12 mouse cellular contexts compared by ENCODE assay signal in the genomic region with DNA sequence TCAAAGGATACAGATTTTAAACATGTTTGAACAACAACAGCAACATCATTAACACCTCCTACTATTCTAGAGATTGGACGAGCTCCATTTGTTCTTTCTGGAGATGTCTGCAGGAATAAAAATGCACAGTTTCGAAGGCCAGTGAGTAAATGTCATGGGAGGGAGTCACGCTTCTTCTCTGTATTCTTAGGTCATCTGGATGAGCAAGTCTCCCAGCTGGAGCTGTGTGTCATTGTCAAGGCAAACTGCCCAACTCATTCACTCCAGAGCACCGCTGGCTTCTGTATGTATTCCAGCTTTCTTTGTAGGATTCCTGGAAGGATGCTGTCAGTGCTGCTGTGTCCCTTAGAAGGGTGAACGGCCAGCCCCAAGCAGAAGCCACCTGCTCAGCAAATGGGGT.
DNase-seq lines count a peak whose midpoint lies in the region; ATAC-seq lines count a peak whose summit lies in the region.
"Had no signal": no experiment of that assay in that cellular context is flagged by ENCODE, and none has a peak within 500 bp of the region (broad histone marks: within the 10 kb centered on the region; RNA-seq: fewer than 3 reads in every experiment).

No protein-coding gene starts in this region.

- DNase-seq in frontal cortex, postnatal 10 days (ENCODE audit: low spot score in 2 of 2): no peak
- DNase-seq in right cerebral cortex, adult 18-20 months: peak; percentile 41
- DNase-seq in right cerebral cortex, postnatal 10 days (ENCODE audit: low spot score in 2 of 2): no peak
- DNase-seq in gastrocnemius, postnatal 14 days: peak; percentile 35
- peak; percentile 70 for DNase-seq in skeletal muscle tissue, adult 2 months (ENCODE audit: low read depth, low spot score)
- no peak for DNase-seq in layer of hippocampus, adult 9-11 months
- no peak for DNase-seq in cerebellum, adult 8-10 months
- DNase-seq: cerebellum, adult 11-12 months; embryo, embryonic 11 days; kidney, adult 18-20 months; thymus, adult 2 months had no signal

- intact Hi-C loops in gastrocnemius, postnatal 14 days (cut with DNase I; ENCODE audit: low total_unique reads): no loop called here

- ATAC-seq in frontal cortex, adult (ENCODE audit: low TSS enrichment): peak; percentile 74

Comparison
In these comparisons a context has a peak if more than half of its experiments do, and no peak if none do; other contexts are left out.
1. DNase-seq: peak in right cerebral cortex, adult 18-20 months (single experiment), gastrocnemius, postnatal 14 days (single experiment) and skeletal muscle tissue, adult 2 months (single experiment); none in frontal cortex, postnatal 10 days (0 of 2), right cerebral cortex, postnatal 10 days (0 of 2), layer of hippocampus, adult 9-11 months (single experiment) and cerebellum, adult 8-10 months (single experiment).